Mouse (Mus musculus): ENCODE results near the gene Fmnl1. TPM values are rescaled to one million over a fixed set of nuclear protein-coding genes. Genes with fewer than 3 reads are reported as not detected.

Fmnl1 gene
- polyA plus RNA-seq, 1 experiment from 2014 or later = 4.3 TPM

GRCm38 (mm10) chr11:103140763-103141100 lies 30.2 kb upstream of the Fmnl1 start:
- H3K4me1 ChIP-seq (ENCODE audit: control insufficient read depth, insufficient read depth, low read length) = peaks cover 7% of the 10 kb centered on the region
- DNase-seq (no peak), ATAC-seq (ENCODE audit: low FRiP score, low TSS enrichment) (no peak)
- no peaks in the 10 kb centered on the region for H3K9me3 ChIP-seq (ENCODE audit: control insufficient read depth, low read length)
- WGBS = 61% methylated on average over 6 of the region's 6 CpGs
- H3K36me3 ChIP-seq (ENCODE audit: control insufficient read depth, insufficient read depth, low read length) = peaks cover 11% of the 10 kb centered on the region
- H3K9ac ChIP-seq (replicated peaks; ENCODE audit: low read length) = 0 out of 2 replicates have a peak overlapping the region, but pooled peaks have one; percentile 3
- H3K4me3 ChIP-seq (replicated peaks; ENCODE audit: low read depth, low read length) = no peak overlapping the region
- no peaks in the 10 kb centered on the region for H3K27me3 ChIP-seq (ENCODE audit: control insufficient read depth, insufficient read depth, low read length)
- H3K27ac ChIP-seq (replicated peaks; ENCODE audit: low read depth, low read length) = no peak overlapping the region
- H3K4me2 ChIP-seq (ENCODE audit: low read length) = no peak overlapping the region

GRCm38 (mm10) chr11:103141101-103141943 lies 29.6 kb upstream of the Fmnl1 start:
- ATAC-seq (ENCODE audit: low FRiP score, low TSS enrichment) = no peak

DNA sequence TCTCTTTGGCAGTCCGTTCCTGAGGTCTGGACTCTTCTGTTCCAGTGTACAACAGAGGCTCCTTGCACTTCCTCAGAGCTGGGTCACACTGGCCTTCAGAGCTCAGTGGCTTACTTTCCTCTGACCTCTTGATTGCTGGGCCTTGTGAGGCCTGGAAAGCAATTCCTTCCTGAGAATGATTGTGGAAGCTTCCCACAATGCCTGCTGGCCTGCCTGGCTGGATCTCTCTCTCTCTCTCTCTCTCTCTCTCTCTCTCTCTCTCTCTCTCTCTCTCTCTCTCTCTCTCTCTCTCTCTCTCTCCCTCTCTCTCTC lies 29.0 kb upstream of the Fmnl1 start:
- Histone ChIP-seq H3K9me3 (ENCODE audit: control insufficient read depth, low read length) (no peaks in the 10 kb centered on the region), H3K4me3 (replicated peaks; ENCODE audit: low read depth, low read length) (no peak overlapping the region), H3K27me3 (ENCODE audit: control insufficient read depth, insufficient read depth, low read length) (no peaks in the 10 kb centered on the region), H3K9ac (replicated peaks; ENCODE audit: low read length) (peak overlapping the region; percentile 1; the same call in 1 of the 2 replicates), H3K4me2 (ENCODE audit: low read length) (peak overlapping the region; percentile 51; the same call in 1 of the 2 replicates), H3K36me3 (ENCODE audit: control insufficient read depth, insufficient read depth, low read length) (peaks cover 11% of the 10 kb centered on the region), H3K27ac (replicated peaks; ENCODE audit: low read depth, low read length) (peak overlapping the region; percentile 86), H3K4me1 (ENCODE audit: control insufficient read depth, insufficient read depth, low read length) (peaks cover 7% of the 10 kb centered on the region)
- WGBS = 33% methylated on average over 1 of the region's 1 CpGs
- no peak for ATAC-seq (ENCODE audit: low FRiP score, low TSS enrichment)
- DNase-seq = peak; percentile 33

More at GRCm38 (mm10) chr11:103141101-103141943, 29.6 kb upstream of the Fmnl1 start:
- peak overlapping the region; percentile 1; the same call in 1 of the 2 replicates for H3K9ac ChIP-seq (replicated peaks; ENCODE audit: low read length)
- 28% methylated on average over 11 of the region's 11 CpGs for WGBS
- peak overlapping the region; percentile 86 for H3K27ac ChIP-seq (replicated peaks; ENCODE audit: low read depth, low read length)
- H3K4me2 ChIP-seq (ENCODE audit: low read length) = 0 out of 2 replicates have a peak overlapping the region, but pooled peaks have one; percentile 1
- no peaks in the 10 kb centered on the region for H3K9me3 ChIP-seq (ENCODE audit: control insufficient read depth, low read length)
- H3K4me1 ChIP-seq (ENCODE audit: control insufficient read depth, insufficient read depth, low read length) = peaks cover 7% of the 10 kb centered on the region
- peaks cover 11% of the 10 kb centered on the region for H3K36me3 ChIP-seq (ENCODE audit: control insufficient read depth, insufficient read depth, low read length)
- DNase-seq = no peak
- no peak overlapping the region for H3K4me3 ChIP-seq (replicated peaks; ENCODE audit: low read depth, low read length)
- no peaks in the 10 kb centered on the region for H3K27me3 ChIP-seq (ENCODE audit: control insufficient read depth, insufficient read depth, low read length)

DNA sequence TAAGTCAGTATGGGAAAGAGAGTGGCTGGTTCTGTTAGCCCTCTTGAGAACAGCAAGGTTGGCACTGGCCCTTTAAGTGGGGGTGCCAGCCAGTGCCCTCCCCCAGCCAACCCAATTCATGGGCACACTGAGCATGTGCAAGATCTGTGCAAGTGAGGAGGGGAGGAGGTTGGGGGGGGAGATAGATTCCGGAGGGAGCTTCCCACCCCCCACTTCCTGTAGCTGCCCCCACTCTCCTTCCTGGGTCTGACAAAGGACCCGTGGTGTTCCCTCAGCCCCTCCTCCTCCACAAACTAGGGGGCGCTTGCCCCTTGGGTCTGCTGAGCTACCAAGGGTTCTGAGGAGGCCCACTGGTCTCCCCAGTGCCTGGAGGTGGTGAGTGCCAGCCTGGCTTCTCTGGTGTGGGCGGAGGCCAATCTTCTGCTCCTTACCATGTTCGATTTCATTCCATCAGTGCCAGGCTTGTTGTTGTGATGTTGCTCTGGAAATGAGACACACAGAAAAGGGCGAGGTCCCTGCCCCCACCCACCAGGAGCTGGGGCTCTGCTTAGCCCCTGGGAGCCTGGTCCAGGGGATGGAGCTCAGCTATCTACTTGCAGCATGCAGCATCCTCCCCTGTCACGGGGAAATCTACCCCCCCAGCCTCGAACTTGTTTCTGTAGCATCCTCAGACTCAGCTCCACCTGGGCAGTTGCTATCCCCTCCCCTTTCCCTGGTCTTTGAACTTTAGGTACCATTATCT lies 28.3 kb upstream of the Fmnl1 start:
- Histone ChIP-seq H3K27me3 (ENCODE audit: control insufficient read depth, insufficient read depth, low read length) (no peaks in the 10 kb centered on the region), H3K27ac (replicated peaks; ENCODE audit: low read depth, low read length) (peak overlapping the region; percentile 86), H3K4me3 (replicated peaks; ENCODE audit: low read depth, low read length) (peak overlapping the region; percentile 27), H3K9ac (replicated peaks; ENCODE audit: low read length) (peak overlapping the region; percentile 46; the same call in 1 of the 2 replicates), H3K4me2 (ENCODE audit: low read length) (peak overlapping the region; percentile 51), H3K4me1 (ENCODE audit: control insufficient read depth, insufficient read depth, low read length) (peaks cover 7% of the 10 kb centered on the region), H3K36me3 (ENCODE audit: control insufficient read depth, insufficient read depth, low read length) (peaks cover 11% of the 10 kb centered on the region), H3K9me3 (ENCODE audit: control insufficient read depth, low read length) (no peaks in the 10 kb centered on the region)
- peak; percentile 91 for DNase-seq
- ATAC-seq (ENCODE audit: low FRiP score, low TSS enrichment) = peak; percentile 88
- 30% methylated on average over 8 of the region's 8 CpGs for WGBS

DNA sequence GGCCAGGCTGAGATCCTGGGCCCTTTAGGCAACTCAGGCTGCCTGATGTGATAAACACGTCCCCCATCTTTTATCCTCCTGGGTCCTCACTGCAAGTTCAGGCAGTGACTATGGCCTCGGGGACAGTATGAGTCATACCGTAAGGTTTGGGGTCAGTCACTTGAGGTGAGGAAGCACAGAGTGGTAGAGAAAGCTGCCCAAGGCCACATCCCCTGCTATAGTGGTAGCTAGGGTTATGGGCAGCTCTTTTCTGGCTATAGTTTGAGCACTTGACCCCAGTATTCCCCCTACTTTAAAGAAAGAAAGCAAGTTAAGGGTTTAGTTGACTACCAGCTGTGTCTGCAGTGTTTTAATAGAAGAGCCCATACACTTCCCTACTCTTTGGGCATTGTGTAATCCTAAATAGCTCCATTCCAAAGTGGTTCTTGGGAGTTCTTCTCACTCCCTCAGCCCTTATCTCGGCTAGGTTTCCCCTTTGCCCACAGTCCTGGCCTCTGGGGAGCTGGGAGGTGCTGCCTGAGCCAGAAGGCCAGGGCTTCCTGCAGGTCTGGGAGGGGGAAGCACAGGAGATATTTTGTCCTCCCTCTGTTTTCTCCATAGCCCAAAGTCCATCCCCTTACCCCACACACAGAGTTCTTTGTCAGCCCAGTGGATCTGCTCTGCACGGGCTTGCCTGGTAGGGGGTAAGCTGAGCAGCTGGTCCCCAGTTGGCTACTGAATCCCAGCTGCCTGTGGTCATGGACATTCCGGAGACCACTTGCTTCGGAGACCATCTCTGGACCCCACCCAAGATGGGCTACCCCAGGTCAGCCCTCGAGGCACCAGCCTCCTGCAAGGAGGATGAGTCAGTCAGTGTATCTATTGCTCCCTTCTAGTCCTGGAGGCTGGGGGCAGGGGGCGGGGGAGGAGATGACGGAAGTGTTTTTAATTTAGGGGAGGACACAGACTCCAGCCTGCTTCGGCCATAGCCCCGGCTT lies 26.3 kb upstream of the Fmnl1 start:
- 43% methylated on average over 12 of the region's 12 CpGs for WGBS
- ATAC-seq (ENCODE audit: low FRiP score, low TSS enrichment) = no peak
- no peak for DNase-seq
- H3K9me3 ChIP-seq (ENCODE audit: control insufficient read depth, low read length) = no peaks in the 10 kb centered on the region
- no peak overlapping the region for H3K9ac ChIP-seq (replicated peaks; ENCODE audit: low read length)
- no peaks in the 10 kb centered on the region; the same call in 1 of the 2 replicates for H3K36me3 ChIP-seq (ENCODE audit: control insufficient read depth, insufficient read depth, low read length)
- H3K4me2 ChIP-seq (ENCODE audit: low read length) = no peak overlapping the region
- H3K4me3 ChIP-seq (replicated peaks; ENCODE audit: low read depth, low read length) = no peak overlapping the region
- no peak overlapping the region for H3K27ac ChIP-seq (replicated peaks; ENCODE audit: low read depth, low read length)
- H3K27me3 ChIP-seq (ENCODE audit: control insufficient read depth, insufficient read depth, low read length) = no peaks in the 10 kb centered on the region
- H3K4me1 ChIP-seq (ENCODE audit: control insufficient read depth, insufficient read depth, low read length) = peaks cover 7% of the 10 kb centered on the region

GRCm38 (mm10) chr11:103146386-103146785 lies 24.5 kb upstream of the Fmnl1 start:
- DNase-seq (no peak), ATAC-seq (ENCODE audit: low FRiP score, low TSS enrichment) (no peak)
- 96% methylated on average over 4 of the region's 4 CpGs for WGBS
- Histone ChIP-seq H3K9ac (replicated peaks; ENCODE audit: low read length) (no peak overlapping the region), H3K27me3 (ENCODE audit: control insufficient read depth, insufficient read depth, low read length) (no peaks in the 10 kb centered on the region), H3K36me3 (ENCODE audit: control insufficient read depth, insufficient read depth, low read length) (no peaks in the 10 kb centered on the region), H3K9me3 (ENCODE audit: control insufficient read depth, low read length) (no peaks in the 10 kb centered on the region), H3K4me2 (ENCODE audit: low read length) (no peak overlapping the region), H3K4me3 (replicated peaks; ENCODE audit: low read depth, low read length) (no peak overlapping the region), H3K27ac (replicated peaks; ENCODE audit: low read depth, low read length) (no peak overlapping the region), H3K4me1 (ENCODE audit: control insufficient read depth, insufficient read depth, low read length) (peaks cover 7% of the 10 kb centered on the region)

- Histone ChIP-seq H3K4me2 (ENCODE audit: low read length) (no peak overlapping the region), H3K4me1 (ENCODE audit: control insufficient read depth, insufficient read depth, low read length) (peaks cover 2% of the 10 kb centered on the region), H3K9ac (replicated peaks; ENCODE audit: low read length) (no peak overlapping the region), H3K36me3 (ENCODE audit: control insufficient read depth, insufficient read depth, low read length) (no peaks in the 10 kb centered on the region), H3K9me3 (ENCODE audit: control insufficient read depth, low read length) (no peaks in the 10 kb centered on the region), H3K27me3 (ENCODE audit: control insufficient read depth, insufficient read depth, low read length) (no peaks in the 10 kb centered on the region), H3K27ac (replicated peaks; ENCODE audit: low read depth, low read length) (no peak overlapping the region), H3K4me3 (replicated peaks; ENCODE audit: low read depth, low read length) (no peak overlapping the region)
- DNase-seq (no peak), ATAC-seq (ENCODE audit: low FRiP score, low TSS enrichment) (no peak)
- WGBS = 74% methylated on average over 4 of the region's 4 CpGs
Observed at GRCm38 (mm10) chr11:103147766-103148165, 23.1 kb upstream of the Fmnl1 start.

DNA sequence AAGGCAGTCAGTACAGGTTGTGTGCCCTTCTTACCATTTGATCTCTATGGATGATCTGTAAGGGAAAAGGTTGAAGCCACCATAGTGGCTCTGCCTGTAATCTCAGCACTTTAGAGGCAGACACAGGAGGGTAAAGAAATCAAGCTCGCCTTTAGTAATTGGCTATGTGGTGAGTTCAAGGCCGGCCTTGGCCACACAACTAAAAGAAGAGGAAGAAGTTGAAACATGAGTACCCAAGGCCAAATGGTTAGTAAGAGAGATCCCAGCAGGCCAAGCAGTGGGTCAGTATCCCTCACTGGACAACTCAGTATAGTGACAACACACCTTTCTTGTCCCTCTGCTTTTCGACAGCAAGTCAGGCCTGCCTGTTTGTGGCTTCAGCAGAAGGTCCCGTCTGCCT lies 21.1 kb upstream of the Fmnl1 start:
- 98% methylated on average over 4 of the region's 4 CpGs for WGBS

More for the DNA sequence above, 21.1 kb upstream of the Fmnl1 start:
- H3K27me3 ChIP-seq (ENCODE audit: control insufficient read depth, insufficient read depth, low read length) = no peaks in the 10 kb centered on the region
- no peak overlapping the region for H3K4me3 ChIP-seq (replicated peaks; ENCODE audit: low read depth, low read length)
- H3K9me3 ChIP-seq (ENCODE audit: control insufficient read depth, low read length) = no peaks in the 10 kb centered on the region
- no peak overlapping the region for H3K9ac ChIP-seq (replicated peaks; ENCODE audit: low read length)
- H3K27ac ChIP-seq (replicated peaks; ENCODE audit: low read depth, low read length) = no peak overlapping the region
- no peak overlapping the region for H3K4me2 ChIP-seq (ENCODE audit: low read length)
- DNase-seq (no peak), ATAC-seq (ENCODE audit: low FRiP score, low TSS enrichment) (no peak)
- H3K4me1 ChIP-seq (ENCODE audit: control insufficient read depth, insufficient read depth, low read length) = no peaks in the 10 kb centered on the region
- no peaks in the 10 kb centered on the region for H3K36me3 ChIP-seq (ENCODE audit: control insufficient read depth, insufficient read depth, low read length)

Measured in midbrain, embryonic 14.5 days (tissue).